Mouse (Mus musculus) cerebellum, postnatal 14 days (tissue): Measurements from ENCODE around the gene Polr2j.
A peak's percentile ranks its signal among the peaks of the same experiment; 100 is the strongest.
"Not testable (repeated sequence)": the region's sequence is repeated elsewhere in the genome, so short reads cannot be mapped to it uniquely, and the experiment has no call there.

Experiments used
- DNase-seq, 2 experiments: peaks; one replicate each; pipeline ENCODE4 v3.0.0; 2021; ENCODE audit warnings: mixed read lengths in 2 of 2

Gene Polr2j

DNA sequence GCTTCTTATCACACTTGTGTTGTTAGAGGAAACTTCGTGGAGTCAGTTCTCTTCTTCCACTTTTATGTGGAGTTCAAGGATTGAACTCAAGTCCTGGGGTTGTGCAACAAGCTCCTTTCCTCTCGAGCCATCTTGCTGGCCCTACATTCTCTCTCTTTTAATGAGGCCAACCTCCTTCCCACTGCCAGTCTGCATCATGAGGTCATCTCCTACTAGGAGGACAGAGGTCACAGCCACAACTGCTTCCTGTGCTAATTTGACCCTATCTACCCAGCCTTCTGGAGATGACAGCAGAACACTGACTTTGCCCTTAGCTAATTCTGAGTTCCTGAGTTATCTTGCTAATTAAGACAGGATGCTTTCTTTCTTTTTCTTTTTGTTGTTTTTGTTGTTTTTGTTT is 7.9 kb upstream of the Polr2j start:
- DNase-seq, result no peak

DNA sequence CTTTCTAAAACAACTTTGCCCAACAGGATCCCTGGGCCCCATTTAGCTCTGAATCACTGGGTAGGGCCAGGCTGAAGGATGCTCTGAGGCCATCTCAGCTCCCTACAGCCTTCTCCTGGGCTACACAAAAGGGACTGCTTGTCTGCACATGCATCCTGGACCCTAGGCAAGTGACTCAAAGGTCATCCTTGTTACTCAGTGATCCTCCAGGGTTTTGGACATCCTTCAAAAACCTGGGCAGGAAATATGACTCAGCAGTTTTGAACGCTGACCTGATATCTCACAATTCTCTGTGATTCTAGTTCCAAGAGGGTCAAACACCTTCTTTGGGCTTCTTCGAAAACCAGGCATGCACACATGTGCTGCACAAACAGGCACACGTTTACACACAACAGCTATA is 7.4 kb upstream of the Polr2j start:
- DNase-seq, result no peak

DNA sequence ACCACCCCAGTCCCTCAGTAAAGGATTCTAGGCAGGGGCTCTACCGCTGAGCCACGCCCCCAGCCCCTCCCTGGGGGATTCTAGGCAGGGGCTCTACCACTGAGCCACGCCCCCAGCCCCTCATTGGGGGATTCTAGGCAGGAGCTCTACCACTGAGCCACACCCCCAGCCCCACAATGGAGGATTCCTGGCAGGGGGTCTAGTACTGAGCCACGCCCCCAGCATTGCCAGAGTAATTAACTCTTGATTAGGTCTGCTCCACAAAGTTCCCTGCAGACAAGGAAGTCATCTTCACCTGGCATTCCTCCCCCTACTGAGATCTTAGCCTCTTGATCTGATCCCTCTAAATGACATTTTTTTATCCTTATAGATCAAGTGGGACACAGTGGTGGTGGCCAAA is 2.9 kb upstream of the Polr2j start:
- DNase-seq, result not testable (repeated sequence)

DNA sequence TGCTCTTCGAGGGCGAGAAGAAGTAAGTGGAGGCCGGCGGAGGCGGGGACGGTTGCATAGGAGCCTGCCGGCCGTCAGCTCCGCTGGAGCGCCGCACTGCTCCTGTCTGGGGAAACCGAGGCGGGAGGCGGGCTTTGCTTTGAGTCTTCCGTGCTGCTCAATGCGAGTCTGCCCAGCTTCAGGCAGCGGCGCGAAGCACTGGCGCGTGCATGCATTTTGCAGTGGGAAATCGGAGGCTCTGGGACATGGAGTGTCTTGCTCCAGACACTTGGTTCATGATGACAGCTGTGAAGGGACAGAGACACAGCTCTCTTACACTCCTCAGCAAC is 317 bp downstream of the Polr2j start:
- DNase-seq, result no peak

DNA sequence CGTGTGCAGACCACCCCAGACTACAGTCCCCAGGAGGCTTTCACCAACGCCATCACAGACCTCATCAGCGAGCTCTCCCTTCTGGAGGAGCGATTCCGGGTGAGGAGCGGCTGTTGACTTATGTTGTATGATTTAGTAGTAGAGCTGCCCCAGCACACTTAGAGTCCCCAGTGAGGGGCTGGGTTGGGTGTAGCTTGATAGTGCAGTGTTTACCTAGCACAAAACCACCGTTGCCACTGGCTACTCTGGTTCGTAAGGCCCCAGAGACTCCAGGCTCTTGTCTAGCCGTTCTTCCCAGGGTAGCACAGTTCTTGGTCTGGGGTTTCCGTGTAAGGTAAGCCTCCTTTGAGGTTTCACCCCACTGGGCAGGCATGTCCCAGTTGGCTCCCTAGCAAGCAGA is 5.7 kb downstream of the Polr2j start:
- no peak for DNase-seq

DNA sequence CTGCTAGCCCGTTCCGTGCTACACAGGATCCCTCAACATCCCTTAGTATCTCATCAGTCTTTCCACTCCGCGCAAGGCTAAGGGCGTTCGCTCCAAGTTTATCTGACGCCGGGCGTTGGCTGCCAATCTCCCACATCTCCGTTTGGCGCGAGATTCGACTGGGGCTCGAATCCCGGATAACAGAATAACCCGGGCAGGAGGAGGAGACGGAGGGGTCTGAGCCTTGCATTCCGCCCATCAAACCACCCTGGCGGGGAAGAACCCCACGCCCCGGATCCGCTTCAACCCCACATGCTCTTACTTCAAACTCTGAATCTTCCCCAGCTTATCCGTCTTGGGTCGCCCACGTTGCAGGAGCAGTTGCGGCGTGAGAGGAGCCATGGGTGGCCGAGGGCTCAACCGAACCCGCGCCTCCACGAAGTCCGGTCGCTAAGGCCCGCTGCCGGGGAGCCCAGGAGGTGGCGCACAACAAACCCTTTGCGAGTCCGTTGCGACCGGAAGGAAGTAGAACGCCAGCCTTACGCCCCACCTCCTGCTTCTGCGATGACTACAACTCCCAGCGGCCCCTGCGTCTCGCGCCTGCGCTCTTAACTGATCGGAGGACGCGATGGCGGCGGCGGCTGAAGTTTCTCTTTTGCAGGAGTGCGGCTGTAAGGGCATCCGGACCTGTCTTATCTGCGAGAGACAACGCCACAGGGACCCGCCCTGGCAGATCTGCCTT is 19.3 kb downstream of the Polr2j start, which contains the start of the genes Lrwd1 and Alkbh4:
Lrwd1 (minus strand) TSS at position 504 of the 721 bp plus-strand sequence.
Alkbh4 (plus strand) TSS at position 576 of the 721 bp plus-strand sequence.
- peak; percentile 97 for DNase-seq

DNA sequence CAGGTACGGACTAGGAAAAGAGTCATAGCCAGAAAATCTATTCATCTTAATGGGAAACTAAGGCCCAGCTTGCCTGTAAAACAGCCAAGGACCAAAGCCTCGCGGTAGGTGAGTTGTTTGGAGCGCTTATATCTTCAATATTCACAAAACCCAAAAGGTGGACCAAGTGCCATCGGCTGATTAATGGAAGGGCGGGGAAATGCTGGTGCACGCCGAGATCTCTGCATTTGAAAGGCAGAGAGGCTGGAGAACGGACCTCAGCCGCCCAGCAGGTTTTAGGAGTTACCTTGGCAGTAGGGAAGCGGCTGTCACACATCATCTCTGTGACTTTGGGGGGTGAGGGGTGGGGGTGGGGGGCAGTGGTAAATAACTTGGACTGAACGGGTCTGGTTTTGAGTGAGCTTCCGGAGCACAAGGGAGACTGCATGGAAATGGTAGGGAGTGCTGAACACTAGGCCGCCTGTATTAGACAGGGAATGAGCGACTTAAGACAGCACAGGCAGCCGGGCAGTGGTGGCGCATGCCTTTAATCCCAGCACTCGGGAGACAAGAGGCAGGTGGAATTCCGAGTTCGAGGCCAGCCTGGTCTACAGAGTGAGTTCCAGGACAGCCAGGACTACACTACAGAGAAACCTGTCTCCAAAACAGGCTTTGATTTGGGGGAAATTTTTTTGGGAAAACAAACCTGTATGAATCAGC is 20.0 kb downstream of the Polr2j start:
- no peak for DNase-seq

DNA sequence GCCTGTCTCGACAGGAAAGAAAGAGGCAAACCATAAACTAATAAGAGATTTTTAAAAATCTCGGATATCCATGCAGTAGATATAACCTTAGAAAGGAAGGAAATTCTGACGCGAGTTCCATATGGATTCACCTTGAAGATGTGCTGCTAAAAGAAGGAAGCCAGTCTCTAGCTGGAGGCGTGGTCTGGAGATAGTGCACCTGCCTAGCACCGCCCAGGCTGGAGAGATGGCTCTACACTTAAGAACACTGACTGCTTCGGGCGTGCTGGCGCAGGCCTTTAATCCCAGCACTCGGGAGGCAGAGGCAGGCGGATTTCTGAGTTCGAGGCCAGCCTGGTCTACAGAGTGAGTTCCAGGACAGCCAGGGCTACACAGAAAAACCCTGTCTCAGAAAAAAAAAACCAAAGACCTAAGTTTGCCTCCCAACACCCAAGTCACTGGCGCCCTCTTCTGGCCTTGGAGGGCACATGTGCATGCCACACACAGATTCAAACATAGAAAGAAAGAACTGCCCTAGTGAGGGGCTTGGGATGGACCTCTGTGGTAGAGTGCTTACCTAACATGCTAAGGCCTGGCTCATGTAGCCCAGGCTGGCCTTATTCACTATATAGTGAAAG is 21.3 kb downstream of the Polr2j start:
- peak; percentile 58 to 80 for DNase-seq

DNA sequence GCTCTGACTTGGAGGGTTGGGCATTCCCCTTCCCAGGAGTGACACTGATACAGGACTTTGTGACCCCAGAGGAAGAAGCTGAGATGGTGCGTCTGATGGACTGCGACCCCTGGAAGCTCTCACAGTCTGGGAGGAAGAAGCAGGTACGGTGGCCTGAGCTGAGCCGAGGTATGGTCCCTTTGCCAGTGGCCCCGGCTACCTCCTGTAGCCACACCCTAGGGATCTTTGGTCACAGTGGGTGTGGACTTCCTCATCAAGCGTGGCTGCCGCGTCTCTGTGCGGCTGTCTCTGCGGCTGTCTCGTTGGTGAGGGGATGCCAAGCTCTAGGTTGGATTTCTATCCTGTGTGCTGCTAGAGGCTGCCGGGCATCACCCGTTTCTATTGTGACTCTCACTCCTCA is 23.0 kb downstream of the Polr2j start:
- DNase-seq, result no peak

DNA sequence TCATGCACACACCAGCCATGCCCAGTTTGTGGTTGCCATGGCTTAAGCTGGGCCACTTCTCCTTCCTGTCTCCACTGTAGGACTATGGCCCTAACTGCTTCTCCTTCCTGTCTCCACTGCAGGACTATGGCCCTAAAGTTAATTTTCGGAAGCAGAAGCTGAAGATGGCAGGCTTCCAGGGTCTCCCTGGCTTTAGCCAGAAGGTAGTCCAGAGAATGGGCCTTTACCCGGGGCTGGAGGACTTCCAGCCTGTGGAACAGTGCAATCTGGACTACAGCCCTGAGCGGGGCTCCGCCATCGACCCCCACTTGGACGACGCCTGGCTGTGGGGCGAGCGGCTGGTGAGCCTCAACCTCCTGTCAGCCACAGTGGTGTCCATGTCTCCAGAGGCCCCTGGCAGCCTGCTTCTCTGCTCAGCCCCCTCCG is 23.6 kb downstream of the Polr2j start:
- DNase-seq, result peak; percentile 76 to 77

DNA sequence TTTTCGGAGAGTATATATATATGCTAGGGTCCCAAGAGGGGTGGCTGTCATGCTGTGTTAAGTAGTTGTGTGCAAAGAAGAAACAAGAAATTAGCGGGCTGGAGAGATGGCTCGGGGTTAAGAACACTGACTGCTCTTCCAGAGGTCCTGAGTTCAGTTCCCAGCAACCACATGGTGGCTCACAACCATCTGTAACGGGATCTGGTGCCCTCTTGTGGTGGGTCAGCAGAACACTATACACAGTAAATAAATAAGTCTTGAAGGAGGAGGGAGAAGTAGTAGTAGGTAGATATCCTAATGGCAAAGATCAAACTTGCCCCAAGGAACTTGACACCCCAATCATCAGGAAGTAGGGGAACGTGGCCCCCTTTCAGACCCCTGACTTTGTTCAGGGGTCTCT is 26.3 kb downstream of the Polr2j start:
- no peak for DNase-seq

DNA sequence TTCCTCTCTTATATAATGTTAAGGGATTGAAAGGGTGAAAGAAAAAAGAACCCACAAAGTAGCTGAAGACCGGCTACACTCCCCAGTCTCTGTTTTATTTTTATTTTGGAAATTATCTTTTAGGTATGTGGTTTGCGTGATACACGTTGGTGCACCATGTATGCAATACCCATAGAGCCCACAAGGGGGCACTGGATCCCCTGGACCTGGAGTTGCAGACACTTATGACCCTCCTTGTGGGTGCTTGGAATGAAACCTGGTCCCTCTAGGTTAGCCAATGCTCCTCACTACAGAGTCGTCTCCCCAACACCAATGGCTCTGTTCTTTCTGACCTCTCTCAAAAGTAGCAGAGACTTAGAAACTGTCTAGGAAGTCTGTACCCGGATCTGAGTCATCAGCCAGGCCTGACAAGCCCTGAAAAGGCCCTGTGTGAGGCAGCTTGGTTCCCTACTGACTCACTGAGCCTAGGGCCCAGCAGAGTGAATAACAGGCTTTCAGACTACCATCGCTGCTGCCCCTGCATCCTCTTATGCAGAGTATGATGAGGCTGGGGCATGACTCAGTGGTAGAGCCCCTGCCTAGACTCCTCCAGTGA is 26.8 kb downstream of the Polr2j start:
- DNase-seq, result peak in 1 of 2 experiments; percentile 48

DNA sequence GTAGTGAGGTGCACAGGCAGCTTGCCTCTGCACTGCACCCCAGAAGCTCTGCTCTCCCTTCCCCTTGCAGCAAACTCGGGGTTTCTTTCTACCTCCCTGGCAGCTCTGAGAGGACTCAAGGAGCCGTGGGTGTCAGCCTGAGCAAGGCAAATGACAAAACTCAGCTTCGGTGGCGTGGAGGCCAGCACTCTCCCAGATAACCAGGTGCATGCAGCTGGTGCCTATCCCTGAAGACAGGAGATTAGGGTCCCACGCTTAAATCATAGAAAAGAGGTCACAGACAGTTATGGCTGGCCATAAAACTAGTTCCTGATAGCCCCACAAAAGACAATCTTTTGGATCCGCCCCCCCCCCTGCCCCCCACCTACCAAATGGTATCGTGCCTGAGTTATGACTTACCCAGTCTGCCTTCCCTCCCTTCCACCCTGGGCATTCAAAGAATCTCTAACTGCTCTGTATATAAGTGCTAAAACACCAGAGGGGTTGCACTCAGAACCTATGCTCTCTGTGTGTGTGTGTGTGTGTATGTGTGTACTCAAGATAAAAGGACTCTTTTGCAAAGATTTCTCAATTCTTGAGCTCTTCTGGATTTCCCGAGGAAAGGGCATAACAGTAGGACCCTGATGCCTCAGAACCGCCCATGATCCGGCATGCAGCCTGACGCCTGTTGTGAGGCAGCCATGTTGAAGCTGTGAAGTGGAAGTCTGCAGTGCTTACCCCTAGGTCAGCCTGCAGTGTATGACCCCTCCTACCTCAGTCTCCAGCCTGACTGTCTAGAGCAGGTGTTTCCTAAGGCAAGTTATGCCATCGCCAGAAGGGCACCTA is 28.4 kb downstream of the Polr2j start:
- DNase-seq, result peak; percentile 55 to 79

DNA sequence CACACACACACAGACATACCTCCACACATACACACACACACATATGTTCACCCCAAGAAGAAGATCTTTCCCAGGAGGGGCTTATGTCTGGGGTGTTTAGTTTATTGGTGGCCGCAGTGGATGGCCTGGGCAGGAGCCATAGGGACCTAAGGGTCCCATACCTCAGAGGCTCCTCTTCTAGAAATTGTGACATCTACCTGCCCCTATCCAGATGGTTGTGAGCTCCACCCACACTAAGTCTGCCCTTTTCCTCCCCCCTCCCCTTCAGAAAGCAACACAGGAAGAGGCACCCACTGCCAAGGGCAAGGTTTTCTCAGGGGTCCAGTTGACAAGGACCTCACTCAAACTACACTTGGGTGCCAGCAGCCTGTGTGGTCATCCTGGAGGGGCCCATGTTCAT is 30.5 kb downstream of the Polr2j start:
- DNase-seq, result no peak

DNA sequence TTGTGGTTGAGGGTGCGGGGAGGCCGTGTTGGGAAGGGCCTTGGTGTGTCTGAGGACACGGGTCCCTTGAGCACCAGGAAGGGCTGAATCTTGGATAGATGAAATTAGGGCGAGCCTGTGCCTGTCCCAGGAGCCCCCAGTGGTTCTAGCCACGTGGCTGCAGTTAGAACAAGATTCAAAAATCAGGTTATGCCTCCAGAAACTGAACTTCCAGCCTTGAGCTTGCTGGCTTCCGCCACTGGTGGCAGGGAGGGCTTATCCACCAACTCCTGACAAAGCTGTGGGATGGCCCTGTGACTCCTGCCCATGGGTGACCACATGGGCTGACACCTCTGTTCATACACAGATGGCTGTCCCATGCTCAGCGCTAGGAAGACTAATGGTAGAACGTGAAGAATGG is 31.3 kb downstream of the Polr2j start:
- DNase-seq, result no peak

DNA sequence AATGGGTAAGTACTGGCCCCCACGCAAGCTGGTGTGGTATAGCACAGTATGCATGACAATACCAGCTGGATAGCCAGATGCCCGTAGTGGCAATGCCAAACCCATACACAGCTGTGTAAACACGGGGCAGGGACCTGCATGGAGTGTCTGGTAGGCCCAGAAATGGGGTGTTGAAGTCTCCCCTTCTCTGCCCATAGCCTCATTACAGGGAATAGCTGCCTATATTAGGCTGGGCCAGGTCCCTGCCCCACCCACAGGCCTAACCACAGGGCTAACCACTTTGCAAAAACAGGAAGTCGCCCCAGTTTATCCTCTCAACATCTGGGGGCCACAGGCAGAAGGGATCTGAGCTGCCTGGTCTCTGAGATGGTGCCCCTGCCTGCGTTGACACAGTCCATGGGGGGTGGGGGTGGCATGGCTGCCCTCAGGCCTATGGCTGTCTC is 32.7 kb downstream of the Polr2j start:
- DNase-seq, result not testable (repeated sequence)

DNA sequence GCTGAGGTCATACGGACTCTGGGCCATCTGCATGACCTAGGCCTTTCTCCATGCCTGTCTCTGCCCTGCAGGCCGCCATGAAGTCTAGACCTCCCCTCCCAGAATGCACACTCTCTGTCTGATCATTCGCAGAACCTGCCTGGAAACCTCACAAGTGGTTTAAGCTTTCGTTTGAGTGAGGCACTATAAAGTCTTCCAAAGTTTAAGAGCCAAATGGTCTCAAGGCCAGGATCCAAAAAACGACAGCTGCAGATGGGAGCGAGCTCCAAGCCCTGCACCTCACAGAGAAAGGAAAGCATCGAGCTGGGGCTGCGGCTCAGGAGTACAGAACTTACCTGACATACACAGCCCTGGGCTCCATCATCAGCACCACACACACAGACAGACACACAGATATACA is 35.9 kb downstream of the Polr2j start:
- no peak for DNase-seq

DNA sequence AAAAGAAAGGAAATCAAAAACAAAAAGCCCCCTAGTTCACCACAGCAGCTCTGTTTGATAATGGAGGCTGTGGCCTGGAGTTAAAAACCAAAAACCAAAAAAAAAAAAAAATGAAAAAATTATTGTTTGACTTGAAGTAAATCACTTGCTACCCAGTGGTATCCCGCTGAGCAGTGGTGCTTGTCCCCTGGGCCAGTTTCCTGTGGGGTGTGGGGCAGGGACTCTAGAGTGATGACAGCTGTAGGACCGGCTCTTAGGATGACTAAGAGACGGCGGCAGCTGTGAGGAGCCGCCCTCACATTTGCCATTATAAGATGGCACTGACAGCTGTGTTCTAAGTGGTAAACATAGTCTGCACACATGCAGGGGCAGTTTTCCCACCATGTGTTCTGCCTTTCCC is 39.0 kb downstream of the Polr2j start:
- DNase-seq, result no peak

DNA sequence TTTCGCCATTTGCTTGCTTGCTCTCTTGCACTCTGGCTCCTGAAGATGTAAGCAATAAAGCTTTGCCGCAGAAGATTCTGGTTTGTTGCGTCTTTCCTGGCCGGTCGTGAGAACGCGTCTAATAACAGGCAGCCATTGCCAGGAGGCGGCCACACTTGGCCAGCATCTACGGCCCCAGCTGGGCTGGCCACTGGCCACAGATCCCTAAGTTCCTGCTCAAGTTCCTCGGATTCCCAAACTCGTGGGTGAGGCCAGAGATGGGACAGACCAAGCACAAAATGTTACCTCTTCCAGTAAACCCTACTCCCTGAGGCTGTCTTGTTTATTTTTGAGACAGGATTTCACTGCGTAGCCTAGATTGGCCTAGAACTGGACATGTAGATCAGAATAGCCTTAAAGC is 43.7 kb downstream of the Polr2j start:
- peak in 1 of 2 experiments; percentile 35 for DNase-seq

DNA sequence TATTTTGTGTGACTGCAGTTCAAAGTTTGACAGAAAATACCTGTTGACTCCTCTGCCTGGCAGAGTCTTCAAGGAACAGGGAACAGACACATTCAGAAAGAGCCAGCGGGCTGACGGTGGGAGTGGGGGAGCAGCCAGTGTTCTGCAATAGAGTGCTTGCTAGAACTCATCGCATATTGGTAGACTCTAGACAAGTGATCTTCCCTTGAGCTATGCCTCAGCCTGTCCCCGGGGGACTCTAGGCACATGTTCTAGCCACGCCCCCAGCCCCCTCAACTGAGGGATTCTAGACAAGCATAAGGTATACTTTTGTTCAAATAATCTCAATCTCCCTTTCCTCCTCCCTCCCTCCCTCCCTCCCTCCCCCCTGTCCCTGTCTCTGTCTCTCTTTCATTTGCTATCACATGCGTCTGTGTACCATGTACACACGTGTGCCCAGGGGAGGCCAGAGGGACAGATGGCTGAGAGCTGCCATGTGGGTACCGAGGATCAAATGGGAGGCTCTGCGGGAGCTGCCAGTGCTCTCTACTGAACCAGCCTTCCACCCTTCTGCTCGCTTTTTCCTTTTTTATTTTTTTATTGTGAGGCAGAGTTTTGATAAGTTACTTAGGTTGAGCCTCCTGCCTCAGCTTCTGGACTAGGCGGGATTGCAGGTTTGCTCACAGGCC is 47.5 kb downstream of the Polr2j start:
- peak; percentile 65 to 68 for DNase-seq

DNA sequence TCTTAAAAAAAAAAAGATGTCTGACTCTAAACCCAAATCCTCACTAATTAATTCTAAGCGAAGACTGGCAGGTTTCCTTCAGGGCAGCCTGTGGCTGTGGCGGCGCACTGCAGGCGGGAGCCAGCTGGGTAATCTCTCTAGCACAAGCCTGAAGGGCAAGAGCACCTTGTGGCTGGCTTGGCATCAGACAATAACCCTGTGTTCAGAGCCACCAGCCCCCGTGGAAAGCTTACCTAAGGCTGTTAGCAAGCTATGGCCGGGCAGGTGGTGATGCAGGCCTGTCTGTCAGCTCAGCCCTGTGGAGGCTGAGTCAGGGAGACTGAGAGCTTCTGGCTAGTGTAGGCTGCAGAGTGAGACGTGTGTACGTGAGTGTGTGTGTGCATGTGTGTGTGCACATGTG is 48.8 kb downstream of the Polr2j start:
- peak; percentile 50 to 53 for DNase-seq

DNA sequence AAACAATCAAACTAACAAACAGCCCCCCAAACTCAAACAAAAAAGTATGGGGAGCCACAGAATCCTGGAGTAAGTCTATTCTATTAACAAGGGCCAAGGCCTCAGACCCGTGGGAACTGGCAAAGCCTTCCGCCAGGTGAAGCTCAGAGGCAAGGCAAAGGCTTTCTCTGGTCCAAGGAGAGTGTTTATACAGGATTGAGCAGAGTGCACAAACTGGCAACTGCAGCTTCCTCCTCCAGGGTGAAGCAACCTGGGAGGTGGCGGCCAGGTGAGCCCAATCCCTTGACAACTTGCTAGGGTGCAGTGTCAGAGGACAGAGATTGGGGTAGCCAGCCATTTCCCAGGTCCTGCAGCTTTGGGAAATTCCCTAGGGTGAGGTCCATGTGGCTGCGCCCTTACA is 50.9 kb downstream of the Polr2j start:
- DNase-seq, result no peak
